Mouse (Mus musculus) fibroblast of lung, adult 2 months (primary cell): ENCODE measurements at regions not wholly inside any gene's neighbourhood (a gene's known extent, or its start where the extent isn't known, plus 50 kb on each side); places are given as distances from the start of the nearest gene placed in this dataset.

Experiments used
- DNase-seq: peaks from one replicate; pipeline ENCODE4 v3.0.0-alpha.2; 2011; ENCODE audit warnings: low read depth

DNA sequence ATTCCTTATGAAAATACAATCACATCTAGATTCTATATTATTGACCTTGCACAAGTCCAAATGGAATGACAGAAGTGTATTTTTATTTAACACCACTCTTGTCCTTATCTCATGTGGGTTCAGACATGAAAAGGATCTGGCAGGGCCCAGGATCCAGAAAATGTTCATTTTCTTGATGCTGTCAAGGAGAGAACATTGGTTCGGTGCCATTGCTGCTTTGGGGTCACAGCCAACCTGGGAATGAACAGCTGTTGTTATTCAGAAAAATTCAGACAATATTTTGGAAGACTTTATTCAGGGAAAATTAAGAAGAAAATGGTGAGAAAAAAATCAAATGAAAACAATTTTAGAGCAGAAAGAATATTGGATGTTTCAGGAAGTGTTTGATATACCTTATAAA is 590.0 kb downstream of the Iqcm start:
- DNase-seq, result no peak

DNA sequence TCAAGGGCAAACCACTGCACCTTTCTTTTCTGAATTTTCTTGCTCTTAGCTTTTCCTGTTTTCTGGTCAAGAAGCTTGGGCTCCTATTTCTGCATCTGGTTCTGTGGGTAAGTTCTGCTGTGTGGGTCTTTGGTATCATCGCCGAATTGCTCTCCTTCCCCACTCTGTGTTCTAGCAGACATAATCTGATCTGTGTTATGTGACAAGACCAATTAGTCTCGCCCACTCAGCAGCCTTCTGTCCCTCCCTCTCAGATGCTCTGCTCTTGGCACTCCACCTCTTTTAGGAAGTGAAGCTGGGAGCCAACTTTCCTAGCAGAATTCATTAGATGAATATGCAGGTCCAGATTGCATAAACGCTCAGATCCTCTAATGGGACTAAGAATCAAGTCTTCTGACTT is 603.5 kb downstream of the Iqcm start:
- no peak for DNase-seq

- peak; percentile 2 for DNase-seq
These were observed 619.2 kb downstream of the Iqcm start for GRCm38 (mm10) chr8:76067721-76068120.

- DNase-seq, result no peak
These were observed 624.3 kb downstream of the Iqcm start for GRCm38 (mm10) chr8:76072671-76073351.

GRCm38 (mm10) chr8:76120587-76121145 is 672.2 kb downstream of the Iqcm start:
- DNase-seq, result no peak

DNA sequence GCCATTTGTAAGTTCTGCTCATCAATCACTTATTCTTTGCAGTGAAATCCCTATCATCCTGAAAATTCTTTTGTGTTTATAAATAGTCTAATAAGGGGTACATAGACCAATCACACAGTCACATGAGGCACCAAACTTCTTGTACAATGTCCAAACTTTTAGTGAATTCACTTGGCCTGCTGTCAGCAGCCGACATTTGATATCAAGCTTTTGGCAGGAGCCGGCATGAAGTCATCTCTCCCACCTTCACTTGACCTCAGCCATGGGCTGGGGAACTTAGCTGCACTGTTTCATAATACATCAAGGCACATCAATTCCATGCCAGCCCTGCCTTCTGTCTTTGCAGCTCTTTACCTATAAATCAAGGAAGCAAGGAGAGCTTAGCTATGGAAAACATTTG is 679.0 kb downstream of the Iqcm start:
- DNase-seq, result no peak

DNA sequence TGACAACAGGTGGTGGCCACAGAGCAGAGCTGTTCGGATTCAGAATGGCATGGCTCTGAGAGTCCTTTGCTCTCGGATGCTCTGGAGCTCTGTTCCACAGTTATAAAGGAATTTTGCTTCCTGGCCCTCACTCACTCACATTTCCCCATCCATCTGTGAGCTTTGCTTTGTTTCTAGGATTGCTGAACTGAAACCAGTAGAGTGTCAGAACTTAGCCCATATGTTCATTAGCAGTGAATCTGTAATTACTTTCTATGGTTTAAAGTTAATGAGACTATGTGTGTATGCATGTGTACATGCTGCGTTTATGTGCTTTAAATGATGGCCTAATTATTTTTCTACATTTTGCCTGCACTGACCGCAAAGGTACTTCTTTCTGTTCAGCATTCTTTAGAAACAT is 688.7 kb downstream of the Iqcm start:
- no peak for DNase-seq

DNA sequence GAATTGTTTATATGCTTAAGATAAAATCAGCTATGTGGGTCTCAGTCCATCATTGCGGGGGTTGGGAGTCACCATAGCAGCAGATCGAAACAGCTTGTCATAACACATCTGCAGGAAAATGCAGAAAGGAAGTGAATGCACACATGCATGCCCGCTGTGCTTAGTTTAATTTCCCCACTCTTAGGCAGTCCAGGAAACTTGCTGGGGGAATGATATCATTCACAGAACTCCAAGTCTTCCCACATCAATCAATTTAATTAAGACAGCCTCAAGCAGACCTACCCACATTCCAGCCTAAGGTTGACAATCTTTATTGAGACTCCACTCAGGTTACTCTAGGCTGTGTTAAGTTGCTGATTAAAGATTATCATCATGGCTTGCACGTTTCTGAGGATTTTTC is 700.2 kb downstream of the Iqcm start:
- DNase-seq, result no peak

DNA sequence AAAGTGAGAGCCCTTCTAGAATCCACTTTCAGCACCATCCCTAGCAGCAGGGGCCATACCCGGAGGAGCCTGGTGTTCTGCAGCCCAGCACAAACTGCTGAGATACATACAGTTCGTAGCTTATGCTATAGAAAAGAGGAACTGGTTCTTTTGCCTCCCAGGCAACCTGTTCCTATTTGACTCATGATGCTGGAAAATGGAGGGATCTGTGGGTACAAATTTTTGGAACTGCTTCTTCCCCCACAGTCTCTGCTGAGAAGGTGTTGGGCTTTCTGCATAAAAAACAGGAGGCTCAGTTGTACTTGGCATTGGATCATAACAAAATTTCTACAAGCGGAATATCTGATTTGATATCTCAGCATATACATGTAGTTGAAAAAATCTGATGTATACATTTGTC is 716.7 kb upstream of the Nr3c2 start:
- no peak for DNase-seq

GRCm38 (mm10) chr8:76183836-76184235 is 715.4 kb upstream of the Nr3c2 start:
- no peak for DNase-seq

DNA sequence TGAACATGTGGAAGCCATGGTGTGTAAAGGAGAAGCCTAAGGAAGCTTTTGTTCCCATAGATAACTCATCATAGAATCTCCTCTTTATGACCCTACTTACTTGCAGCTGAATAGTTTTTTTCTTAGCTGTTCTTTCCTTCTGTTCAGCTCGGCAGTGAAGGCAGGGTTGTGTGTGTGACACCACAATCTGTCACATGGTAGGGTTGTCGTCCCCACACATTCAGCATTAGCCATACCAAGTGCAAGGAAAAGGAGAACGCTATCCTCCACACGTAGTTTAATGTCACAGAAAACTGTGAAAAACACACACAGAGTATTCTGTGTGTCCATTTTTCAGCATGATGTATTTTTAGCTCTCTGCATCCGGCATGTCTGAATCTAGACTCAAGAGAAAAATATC is 711.9 kb upstream of the Nr3c2 start:
- no peak for DNase-seq

DNA sequence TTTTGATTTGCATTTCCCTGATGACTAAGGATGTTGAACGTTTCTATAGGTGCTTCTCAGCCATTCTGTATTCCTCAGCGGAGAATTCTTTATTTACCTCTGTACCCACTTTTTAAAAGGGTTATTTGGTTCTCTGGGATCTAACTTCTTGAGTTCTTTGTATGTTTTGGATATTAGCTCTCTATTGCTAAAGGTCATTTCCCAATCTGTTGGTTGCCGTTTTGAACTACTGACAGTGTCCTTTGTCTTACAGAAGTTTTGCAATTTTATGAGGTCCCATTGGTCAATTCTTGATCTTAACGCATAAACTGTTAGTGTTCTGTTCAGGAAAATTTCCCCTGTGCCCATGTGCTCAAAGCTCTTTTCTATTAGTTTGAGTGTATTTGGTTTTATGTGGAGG is 687.4 kb upstream of the Nr3c2 start:
- no peak for DNase-seq

DNA sequence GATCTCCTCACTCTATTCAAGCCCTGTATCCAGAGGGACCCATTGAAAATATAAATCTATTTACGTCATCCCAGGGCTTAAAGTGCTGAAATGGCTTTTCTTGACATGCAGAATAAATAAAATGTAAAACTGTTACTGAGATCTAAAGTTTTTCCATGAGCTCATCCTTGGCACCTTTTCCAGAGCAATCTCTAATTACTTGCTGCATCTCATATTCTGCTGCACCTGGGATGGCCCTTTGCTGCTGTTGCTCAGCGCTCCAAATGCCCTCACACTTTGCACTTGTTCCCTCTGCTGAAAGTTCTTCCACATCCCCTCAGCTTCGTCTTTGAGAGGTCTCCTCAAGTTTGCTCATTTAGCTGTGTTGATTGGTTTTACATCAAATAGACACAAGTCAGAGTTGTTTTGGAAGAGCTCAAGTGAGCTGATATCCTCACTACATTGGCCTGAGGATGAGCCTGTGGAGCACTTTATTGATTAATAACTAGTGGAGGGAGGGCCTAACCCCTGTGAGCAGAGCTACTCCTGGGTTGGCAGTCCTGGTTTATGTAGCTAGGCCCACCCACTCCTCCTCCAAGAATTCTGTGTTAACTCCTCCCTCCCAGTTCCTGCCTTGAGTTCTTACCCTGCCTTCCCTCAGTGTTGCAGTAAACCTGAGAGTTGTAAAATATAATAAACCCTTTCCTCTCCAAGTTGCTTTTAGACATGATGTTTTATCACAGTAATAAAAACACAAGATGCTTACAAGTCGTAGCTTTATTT is 681.2 kb upstream of the Nr3c2 start:
- DNase-seq, result no peak

- no peak for DNase-seq
These were observed 668.4 kb upstream of the Nr3c2 start for GRCm38 (mm10) chr8:76230847-76231246.

GRCm38 (mm10) chr8:76249194-76249593 is 650.0 kb upstream of the Nr3c2 start:
- DNase-seq, result no peak

GRCm38 (mm10) chr8:76252161-76253010 is 646.9 kb upstream of the Nr3c2 start:
- no peak for DNase-seq
